Mouse (Mus musculus) mesoderm, embryonic 11.5 days (tissue): Measurements from ENCODE around the gene Rtbdn.
"Not testable (repeated sequence)": the region's sequence is repeated elsewhere in the genome, so short reads cannot be mapped to it uniquely, and the experiment has no call there.

Experiments used
- DNase-seq: peaks from one replicate; pipeline ENCODE4 v3.0.0-alpha.2; 2012; ENCODE audit warnings: low read depth, low spot score

The Rtbdn gene

GRCm38 (mm10) chr8:84946528-84947240 is at the start of gene Rtbdn:
TSS of gene Rtbdn (plus strand) at chr8:84946991.
- DNase-seq: no peak

GRCm38 (mm10) chr8:84901071-84901470 is 45.7 kb upstream of the Rtbdn start:
- no peak for DNase-seq

- no peak for DNase-seq
These were observed 45.0 kb upstream of the Rtbdn start, which contains the start of gene Klf1 for GRCm38 (mm10) chr8:84901752-84902151. TSS of gene Klf1 (plus strand) at chr8:84901928.

GRCm38 (mm10) chr8:84902367-84902919 is 44.3 kb upstream of the Rtbdn start:
- DNase-seq: no peak

GRCm38 (mm10) chr8:84902920-84903661 is 43.7 kb upstream of the Rtbdn start:
- DNase-seq: peak; percentile 90

- DNase-seq: no peak
These were observed 42.4 kb upstream of the Rtbdn start for GRCm38 (mm10) chr8:84904351-84904750.

GRCm38 (mm10) chr8:84907037-84907436 is 39.8 kb upstream of the Rtbdn start:
- no peak for DNase-seq

GRCm38 (mm10) chr8:84907493-84907892 is 39.3 kb upstream of the Rtbdn start:
- no peak for DNase-seq

- DNase-seq: not testable (repeated sequence)
These were observed 38.8 kb upstream of the Rtbdn start for GRCm38 (mm10) chr8:84907979-84908378.

- DNase-seq: peak; percentile 97
These were observed 38.2 kb upstream of the Rtbdn start, which contains the start of gene Dnase2a for GRCm38 (mm10) chr8:84908421-84909161. TSS of gene Dnase2a (plus strand) at chr8:84908560.

GRCm38 (mm10) chr8:84909162-84909767 is 37.5 kb upstream of the Rtbdn start:
- DNase-seq: no peak

- DNase-seq: no peak
These were observed 36.8 kb upstream of the Rtbdn start for GRCm38 (mm10) chr8:84909949-84910348.

GRCm38 (mm10) chr8:84910551-84910950 is 36.2 kb upstream of the Rtbdn start:
- DNase-seq: no peak

- no peak for DNase-seq
These were observed 34.9 kb upstream of the Rtbdn start for GRCm38 (mm10) chr8:84911854-84912253.

- no peak for DNase-seq
These were observed 34.4 kb upstream of the Rtbdn start for GRCm38 (mm10) chr8:84912391-84912790.

- peak; percentile 61 for DNase-seq
These were observed 33.8 kb upstream of the Rtbdn start for GRCm38 (mm10) chr8:84912895-84913501.

GRCm38 (mm10) chr8:84913502-84913900 is 33.3 kb upstream of the Rtbdn start:
- DNase-seq: no peak

GRCm38 (mm10) chr8:84913960-84914359 is 32.8 kb upstream of the Rtbdn start:
- no peak for DNase-seq

- no peak for DNase-seq
These were observed 31.5 kb upstream of the Rtbdn start for GRCm38 (mm10) chr8:84915269-84915668.

- DNase-seq: no peak
These were observed 29.0 kb upstream of the Rtbdn start for GRCm38 (mm10) chr8:84917781-84918180.

GRCm38 (mm10) chr8:84918646-84919045 is 28.1 kb upstream of the Rtbdn start:
- no peak for DNase-seq
